Mouse (Mus musculus) right cerebral cortex, postnatal 10 days (tissue): ENCODE results near the gene Ccnd3.
"Not testable (repeated sequence)": the region's sequence is repeated elsewhere in the genome, so short reads cannot be mapped to it uniquely, and the experiment has no call there.

Experiments used
- DNase-seq, 2 experiments: peaks; one replicate each; pipeline ENCODE4 v3.0.0; 2021; ENCODE audit warnings: low spot score in 2 of 2

The Ccnd3 gene

GRCm38 (mm10) chr17:47594183-47594968, 89.5 kb downstream of the Ccnd3 start:
- peak; percentile 43 to 44 for DNase-seq

DNA sequence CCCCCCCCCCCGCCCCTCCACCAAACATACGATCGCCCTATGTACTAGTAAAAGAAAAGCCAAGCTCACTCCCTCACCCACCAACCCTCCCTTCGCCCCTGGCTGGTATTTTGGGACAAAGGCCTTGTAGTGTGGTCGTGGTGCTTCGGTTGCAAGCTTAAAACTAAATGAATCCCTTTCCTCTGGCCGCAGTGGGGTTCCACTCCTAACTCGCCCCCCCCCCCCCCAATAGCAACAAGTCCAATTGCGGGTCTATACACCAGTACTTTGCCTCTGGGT, 90.1 kb downstream of the Ccnd3 start:
- DNase-seq = peak in 1 of 2 experiments; percentile 19

DNA sequence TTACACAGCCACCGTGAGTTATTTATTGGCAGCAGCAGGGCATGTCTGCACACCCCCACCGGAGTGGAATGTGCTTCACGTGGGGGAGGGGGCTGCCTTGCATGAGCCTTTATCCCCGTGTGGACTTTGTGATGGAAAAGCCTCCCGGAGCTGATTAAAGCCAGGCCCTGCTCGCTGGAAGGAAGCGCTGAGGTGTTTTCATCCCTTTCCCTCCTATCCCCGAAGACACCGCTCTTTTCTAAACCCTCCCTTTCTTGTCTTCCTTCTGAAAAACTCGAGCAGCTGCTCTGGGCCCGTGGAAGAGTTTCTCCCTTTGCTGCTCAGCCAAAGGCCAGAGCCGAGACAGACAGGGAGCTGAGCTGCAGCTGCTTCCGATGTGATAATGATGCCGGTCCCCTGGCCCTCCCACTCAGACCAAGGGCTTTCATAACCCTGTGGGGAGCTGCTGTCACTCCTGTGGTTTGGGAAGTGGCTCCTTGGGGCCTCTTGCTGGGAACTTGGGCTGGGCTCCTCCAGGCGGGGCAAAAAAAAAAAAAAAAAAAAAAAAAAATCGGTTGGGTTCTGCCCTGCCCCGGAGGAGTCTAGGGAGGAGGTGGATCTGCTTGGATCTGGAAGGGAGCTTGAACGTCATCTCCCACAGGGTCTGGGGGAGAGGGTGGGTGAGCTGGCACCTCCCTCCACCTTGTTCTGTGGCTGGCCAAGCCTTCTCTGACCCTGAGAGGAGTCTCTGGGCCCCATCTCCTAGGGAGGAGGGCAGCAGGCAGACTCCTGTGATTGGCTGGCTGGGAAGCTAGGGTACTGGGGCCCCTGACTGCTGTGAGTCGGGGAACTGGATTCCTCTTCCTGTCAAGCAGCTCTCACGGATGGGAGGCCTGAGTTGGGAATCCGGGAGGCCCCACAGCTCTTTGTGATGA, 90.7 kb downstream of the Ccnd3 start:
- peak; percentile 45 to 49 for DNase-seq

DNA sequence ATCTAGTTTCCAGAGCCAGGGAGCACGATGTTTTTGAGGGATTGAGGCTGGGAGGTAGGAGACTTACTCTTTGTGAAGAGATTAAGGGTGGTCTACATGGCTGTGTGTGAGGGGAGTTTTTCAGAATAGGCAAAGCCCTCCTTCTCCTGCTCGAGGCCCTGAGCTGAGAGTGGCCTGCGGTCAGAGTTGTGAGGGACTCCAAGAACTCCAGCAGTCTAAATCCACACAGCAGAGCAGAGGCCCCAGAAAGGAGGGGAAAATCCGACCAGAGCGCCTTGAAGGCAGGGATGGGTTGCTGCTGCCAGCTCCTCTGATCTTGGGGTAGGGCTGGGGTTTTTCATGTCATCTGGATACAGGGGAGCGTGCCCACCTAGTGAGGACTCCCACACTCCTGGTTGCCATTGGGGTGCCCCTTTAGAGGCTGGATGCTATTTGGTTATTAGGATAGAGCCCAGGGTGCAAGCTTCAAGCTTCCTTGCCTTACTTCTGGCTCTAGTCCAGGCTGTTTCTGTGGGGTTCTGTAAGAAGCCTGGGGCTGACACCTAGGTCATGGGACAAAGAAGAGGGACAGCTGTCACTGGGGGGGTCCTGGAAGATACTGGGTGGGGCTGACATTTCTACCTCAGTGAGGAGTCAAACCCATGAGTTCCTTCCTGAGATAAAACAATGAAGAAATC, 91.4 kb downstream of the Ccnd3 start:
- peak in 1 of 2 experiments; percentile 17 for DNase-seq

GRCm38 (mm10) chr17:47596839-47597164, 92.0 kb downstream of the Ccnd3 start:
- DNase-seq = peak in 1 of 2 experiments; percentile 19

DNA sequence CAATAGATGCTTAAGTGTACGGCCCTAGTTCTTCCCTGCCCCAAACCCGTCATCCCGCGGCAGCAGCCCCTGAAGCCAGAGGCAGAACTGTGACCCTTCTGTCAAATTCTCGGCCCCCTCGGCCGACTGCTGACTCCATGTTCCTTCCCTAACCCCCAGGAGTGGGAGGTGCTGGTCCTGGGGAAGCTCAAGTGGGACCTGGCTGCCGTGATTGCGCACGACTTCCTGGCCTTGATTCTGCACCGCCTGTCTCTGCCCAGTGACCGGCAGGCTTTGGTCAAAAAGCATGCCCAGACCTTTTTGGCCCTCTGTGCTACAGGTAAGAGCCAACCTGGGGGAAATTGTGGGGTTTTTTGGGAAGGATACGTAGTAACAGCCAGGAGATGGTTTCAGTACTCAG, 92.4 kb downstream of the Ccnd3 start:
- peak in 1 of 2 experiments; percentile 26 for DNase-seq

GRCm38 (mm10) chr17:47597838-47598579, 93.2 kb downstream of the Ccnd3 start:
- peak; percentile 52 to 55 for DNase-seq

DNA sequence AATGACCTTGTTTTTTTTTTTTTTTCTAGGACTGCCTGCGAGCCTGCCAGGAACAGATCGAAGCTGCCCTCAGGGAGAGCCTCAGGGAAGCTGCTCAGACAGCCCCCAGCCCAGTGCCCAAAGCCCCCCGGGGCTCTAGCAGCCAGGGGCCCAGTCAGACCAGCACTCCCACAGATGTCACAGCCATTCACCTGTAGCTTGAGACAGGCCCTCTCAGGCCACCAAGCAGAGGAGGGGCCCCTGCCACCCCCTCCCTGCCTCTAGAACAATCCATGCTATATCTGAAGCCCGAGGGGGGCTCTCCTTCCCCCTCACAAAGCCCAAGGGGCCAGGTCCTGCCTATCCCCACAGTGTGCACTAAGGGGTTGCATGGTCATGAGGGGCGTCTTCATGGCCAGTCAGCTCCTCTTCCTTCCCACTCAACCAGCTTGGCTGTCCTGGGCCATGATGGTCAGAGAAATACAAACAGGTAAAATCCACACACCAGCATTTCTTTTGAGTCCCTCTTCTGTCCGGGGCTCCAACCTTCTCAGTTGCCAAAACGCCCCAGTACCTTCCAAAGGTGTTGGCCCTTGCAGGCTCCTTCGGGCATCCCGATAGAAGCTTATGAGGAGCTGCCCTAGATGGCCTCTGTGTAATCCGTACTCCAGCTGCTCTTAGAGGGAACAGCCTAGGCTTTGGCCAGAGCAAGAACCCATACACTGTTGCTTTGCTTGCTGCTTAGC, 93.9 kb downstream of the Ccnd3 start:
- DNase-seq = not testable (repeated sequence)

DNA sequence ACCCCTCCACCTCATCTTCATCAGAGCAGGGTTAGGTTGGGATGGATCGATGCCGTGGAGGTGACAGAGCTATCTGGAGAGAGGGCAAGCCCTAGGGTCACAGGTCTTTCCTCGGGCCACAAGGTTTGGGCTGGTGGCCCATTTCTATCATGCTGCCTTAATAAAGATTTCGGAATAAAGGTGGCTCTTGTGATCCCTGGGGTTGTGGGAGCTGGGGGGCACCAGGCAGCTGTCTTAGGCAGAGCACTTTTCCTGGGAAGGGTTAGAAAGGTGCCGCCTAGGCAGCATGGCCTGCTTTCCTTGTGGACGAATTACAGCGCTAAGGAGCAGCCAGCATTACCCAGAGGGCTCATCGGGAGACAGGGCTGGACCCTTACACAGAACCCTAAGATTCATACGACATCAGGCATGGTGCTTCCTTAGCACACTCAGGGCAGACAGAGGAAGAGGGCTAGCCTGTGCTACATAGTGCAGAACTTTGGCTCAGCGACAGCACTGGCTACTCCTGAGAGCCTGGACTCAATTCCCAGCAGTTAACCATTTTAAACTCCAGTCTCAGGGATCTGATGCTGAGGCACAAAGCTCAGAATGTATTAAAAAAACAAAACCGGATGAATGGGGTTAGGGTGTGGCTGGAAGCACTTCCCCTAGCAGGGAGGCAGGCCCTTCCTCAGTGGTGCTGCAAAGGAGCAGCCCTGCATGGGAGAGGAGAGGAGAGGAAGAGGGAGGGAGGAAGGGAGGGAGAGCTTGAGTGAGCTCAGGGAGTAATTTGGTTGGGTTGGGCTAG, 94.9 kb downstream of the Ccnd3 start:
- DNase-seq = peak in 1 of 2 experiments; percentile 28

- no peak for DNase-seq
Observed at GRCm38 (mm10) chr17:47600601-47601388, 95.9 kb downstream of the Ccnd3 start.

GRCm38 (mm10) chr17:47601389-47601755, 96.5 kb downstream of the Ccnd3 start:
- DNase-seq = no peak

DNA sequence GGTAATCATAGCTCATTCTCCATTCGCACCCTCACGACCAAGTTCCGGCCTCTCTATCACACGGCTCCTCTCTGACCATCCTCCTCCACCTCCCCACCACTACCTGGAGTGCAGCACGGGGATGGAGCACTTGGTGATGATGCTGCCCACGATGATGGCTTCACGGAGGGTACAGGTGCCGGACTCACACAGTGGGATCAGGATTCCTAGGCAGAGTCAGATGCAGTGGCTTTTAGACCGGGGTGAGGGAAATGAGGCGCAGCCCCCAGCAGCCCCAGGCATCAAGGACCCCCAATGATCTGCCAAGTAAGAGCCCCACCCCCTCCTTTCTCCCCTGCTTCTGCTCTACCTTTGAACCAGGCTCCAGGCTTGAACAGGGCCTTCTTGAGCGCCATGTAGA, 97.4 kb downstream of the Ccnd3 start:
- DNase-seq = no peak

GRCm38 (mm10) chr17:47606220-47606619, 101.4 kb downstream of the Ccnd3 start:
- DNase-seq = peak in 1 of 2 experiments; percentile 26

GRCm38 (mm10) chr17:47609182-47609581, 104.3 kb downstream of the Ccnd3 start:
- DNase-seq = no peak

GRCm38 (mm10) chr17:47610849-47611660, 106.2 kb downstream of the Ccnd3 start, which contains the start of the genes Bysl, Med20 and Gm20517:
TSS of gene Bysl (minus strand) at chr17:47611492.
TSS of gene Med20 (plus strand) at chr17:47611582.
TSS of gene Gm20517 (plus strand) at chr17:47611589.
- DNase-seq = peak; percentile 98

DNA sequence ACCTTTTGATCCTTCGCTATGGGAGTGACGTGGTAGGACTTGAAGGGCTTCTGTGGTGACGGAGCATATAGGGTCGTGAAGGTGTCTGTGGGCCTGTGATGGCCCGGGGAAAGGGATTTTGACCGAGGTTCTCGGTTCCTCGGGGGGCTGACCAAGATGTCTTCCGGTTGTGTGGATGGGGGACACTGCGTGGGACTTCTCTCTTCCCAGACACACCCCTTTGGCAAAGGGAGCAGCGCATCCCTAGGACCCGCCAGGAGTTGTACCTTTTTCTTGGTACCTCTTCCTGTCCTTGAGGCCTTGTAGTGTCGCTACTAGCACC, 106.8 kb downstream of the Ccnd3 start:
- DNase-seq = no peak

GRCm38 (mm10) chr17:47614018-47614417, 109.2 kb downstream of the Ccnd3 start:
- no peak for DNase-seq

DNA sequence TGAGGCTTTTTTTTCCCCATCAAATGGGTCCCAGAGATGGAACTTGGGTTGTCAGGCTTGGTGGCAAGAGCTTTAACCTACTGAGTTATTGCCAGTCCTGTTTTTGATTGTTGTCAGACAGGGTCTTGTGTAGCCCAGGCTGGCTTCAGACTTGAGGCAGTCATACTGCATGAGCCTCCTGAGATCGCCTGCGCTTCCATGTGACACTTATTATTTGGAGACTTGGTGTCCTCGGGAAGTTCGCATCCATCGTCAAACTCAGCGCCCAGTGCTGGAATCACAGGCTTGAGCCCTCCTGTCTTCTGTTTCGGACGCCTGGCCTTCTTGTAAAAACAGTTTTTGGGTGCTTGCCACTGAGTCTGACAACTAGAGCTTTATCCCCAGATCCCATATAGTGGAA, 111.3 kb downstream of the Ccnd3 start:
- no peak for DNase-seq

DNA sequence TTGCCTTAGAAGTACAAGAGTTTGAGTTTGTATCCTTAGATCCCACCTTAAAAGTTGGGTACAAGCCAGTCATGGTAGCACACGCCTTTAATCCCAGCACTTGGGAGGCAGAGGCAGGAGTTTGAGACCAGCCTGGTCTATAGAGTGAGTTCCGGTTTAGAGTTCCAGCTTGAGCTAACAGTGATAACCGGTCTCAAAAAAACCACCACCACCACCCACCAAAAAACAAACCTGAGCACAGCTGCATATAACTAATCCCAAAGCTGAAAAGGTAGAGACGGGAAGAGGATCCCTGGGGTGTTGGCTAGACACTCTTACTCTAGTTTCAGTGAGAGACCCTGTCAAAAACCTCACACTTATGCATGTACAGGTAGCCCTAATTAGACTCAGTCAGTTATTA, 111.8 kb downstream of the Ccnd3 start:
- DNase-seq = no peak
